Comparison of ENCODE assay signal across 27 mouse cellular contexts in the genomic region with DNA sequence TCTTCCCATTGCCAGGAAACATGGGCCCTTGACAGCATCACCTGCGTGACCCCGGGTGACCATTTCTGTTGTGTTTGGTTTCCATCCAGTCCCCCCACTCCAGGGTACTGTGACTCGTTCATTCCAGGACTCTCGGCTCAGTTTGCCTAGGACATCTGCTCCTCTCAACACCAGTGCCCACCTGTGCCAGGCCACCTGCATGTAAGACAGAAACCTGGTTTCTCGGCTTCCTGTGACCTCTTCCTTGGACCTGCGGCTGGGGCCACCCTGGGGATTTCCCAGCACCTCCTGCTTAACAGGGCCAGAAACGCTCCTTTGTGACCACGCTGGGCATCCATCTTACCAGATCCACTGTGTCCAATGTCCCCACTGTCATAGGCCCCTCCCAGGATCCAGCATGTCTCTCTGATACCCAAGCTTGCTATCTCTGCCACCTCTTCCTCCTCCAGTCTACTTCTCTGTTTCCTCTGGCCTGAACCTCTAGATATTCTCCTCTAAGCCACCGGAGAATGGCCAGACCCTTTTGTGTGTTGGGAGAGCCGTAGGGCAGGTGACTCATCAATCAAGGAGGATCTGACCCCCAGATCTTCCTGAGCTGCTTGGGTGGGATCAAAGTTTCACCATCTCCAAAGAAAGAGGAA. TPM values are rescaled to one million over a fixed set of nuclear protein-coding genes. Genes with fewer than 3 reads are reported as not detected.
A peak's percentile ranks its signal among the peaks of the same experiment; 100 is the strongest.
DNase-seq lines count a peak whose midpoint lies in the region; ATAC-seq lines count a peak whose summit lies in the region.
"Had no signal": no experiment of that assay in that cellular context is flagged by ENCODE, and none has a peak within 500 bp of the region (broad histone marks: within the 10 kb centered on the region; RNA-seq: fewer than 3 reads in every experiment).

No protein-coding gene starts in this region.

- no peak for ATAC-seq in liver, embryonic 13.5 days (ENCODE audit: low read depth)
- ATAC-seq in liver, embryonic 16.5 days (ENCODE audit: low read depth): no peak
- ATAC-seq: activated CD4-positive, CD25-positive, alpha-beta regulatory T cell, adult 4 months; forebrain, embryonic 13.5 days; hindbrain, postnatal 0 days; intestine, embryonic 15.5 days had no signal

- H3K4me3 ChIP-seq in liver, embryonic 13.5 days (replicated peaks): no peak overlapping the region
- H3K4me3 ChIP-seq in liver, embryonic 16.5 days (ENCODE audit: low read depth, low read length): no peak overlapping the region
- H3K4me3 ChIP-seq: forebrain, embryonic 13.5 days; hindbrain, embryonic 12.5 days; intestine, embryonic 15.5 days; lung, embryonic 15.5 days; neural tube, embryonic 13.5 days had no signal

- peaks cover 77% of the 10 kb centered on the region for H3K27me3 ChIP-seq in liver, embryonic 13.5 days
- peaks cover 51% of the 10 kb centered on the region for H3K27me3 ChIP-seq in liver, embryonic 16.5 days (ENCODE audit: control insufficient read depth, insufficient read depth, low read depth, low read length)

- peaks cover 81% of the 10 kb centered on the region for H3K4me1 ChIP-seq in liver, embryonic 13.5 days (replicated peaks)
- H3K4me1 ChIP-seq in liver, embryonic 16.5 days (ENCODE audit: control insufficient read depth, low read depth, low read length): peaks cover 54% of the 10 kb centered on the region

- no peak for DNase-seq in liver, embryonic 13.5 days
- no peak for DNase-seq in liver
- DNase-seq in thymus, postnatal 25 days: peak; percentile 45
- no peak for DNase-seq in thymus, postnatal 36 days
- no peak for DNase-seq in cerebellum, adult 8-10 months
- DNase-seq in layer of hippocampus, adult 9-10 months (ENCODE audit: low spot score): no peak
- DNase-seq: adrenal gland, adult 2 months; adrenal gland, postnatal 36 days; cerebellum, adult 18-20 months; cerebellum, postnatal 14 days; gastrocnemius, postnatal 10 days; heart, adult 11 months; heart, postnatal 36 days; kidney, postnatal 4 days; layer of hippocampus, postnatal 36 days; left cerebral cortex, postnatal 4 days; lung, postnatal 36 days had no signal

- peak overlapping the region; percentile 100 for H3K27ac ChIP-seq in liver, embryonic 13.5 days
- peak overlapping the region; percentile 37; the same call in 1 of the 2 replicates for H3K27ac ChIP-seq in liver, embryonic 16.5 days (ENCODE audit: low read length)
- H3K27ac ChIP-seq: forebrain, embryonic 13.5 days; hindbrain, embryonic 12.5 days; hindbrain, postnatal 0 days; intestine, embryonic 15.5 days; kidney, postnatal 0 days; lung, embryonic 15.5 days; neural tube, embryonic 13.5 days had no signal

- H3K36me3 ChIP-seq in liver, embryonic 13.5 days: no peaks in the 10 kb centered on the region
- no peaks in the 10 kb centered on the region for H3K36me3 ChIP-seq in liver, embryonic 16.5 days (ENCODE audit: control insufficient read depth, insufficient read depth)
- H3K36me3 ChIP-seq: hindbrain, embryonic 12.5 days; intestine, embryonic 15.5 days; lung, embryonic 15.5 days; neural tube, embryonic 13.5 days had no signal

- WGBS in liver, embryonic 13.5 days (ENCODE audit: insufficient replicate concordance): 61% methylated on average over 10 of the region's 10 CpGs
- WGBS in liver, embryonic 16.5 days (ENCODE audit: insufficient replicate concordance): 65% methylated on average over 10 of the region's 10 CpGs

- peak overlapping the region; percentile 70 for H3K9ac ChIP-seq in liver, embryonic 13.5 days
- peak overlapping the region; percentile 24; the same call in 1 of the 2 replicates for H3K9ac ChIP-seq in liver, embryonic 16.5 days (ENCODE audit: low read depth, low read length)
- H3K9ac ChIP-seq: forebrain, embryonic 13.5 days; hindbrain, embryonic 12.5 days; intestine, embryonic 15.5 days; lung, embryonic 15.5 days; neural tube, embryonic 13.5 days had no signal

- H3K9me3 ChIP-seq in liver, embryonic 13.5 days (replicated peaks): no peaks in the 10 kb centered on the region
- no peaks in the 10 kb centered on the region for H3K9me3 ChIP-seq in liver, embryonic 16.5 days (replicated peaks; ENCODE audit: control insufficient read depth, low read length)
- H3K9me3 ChIP-seq: forebrain, embryonic 13.5 days; hindbrain, embryonic 12.5 days; intestine, embryonic 15.5 days; lung, embryonic 15.5 days; neural tube, embryonic 13.5 days had no signal

- H3K4me2 ChIP-seq in liver, embryonic 13.5 days: peak overlapping the region; percentile 94; the same call in 1 of the 2 replicates
- no peak overlapping the region for H3K4me2 ChIP-seq in liver, embryonic 16.5 days (ENCODE audit: low read depth, low read length)
- H3K4me2 ChIP-seq: forebrain, embryonic 13.5 days; heart, embryonic 11.5 days; hindbrain, embryonic 12.5 days; intestine, embryonic 15.5 days; lung, embryonic 15.5 days; neural tube, embryonic 13.5 days had no signal

RNA-seq across cellular contexts. Expression of gene Cbfa2t3, which starts 19.1 kb away (rescaled TPM):
- polyA plus RNA-seq in liver, embryonic 13.5 days (2015; fragmentation: Nextera tagmentation; extraction: Ambion mirVana): 4.5 and 5.7 TPM in 2 replicates
- polyA plus RNA-seq in liver, embryonic 16.5 days (2015; fragmentation: Nextera tagmentation; extraction: Ambion mirVana): 3.1 and 3.3 TPM in 2 replicates

RNA-seq across cellular contexts. Expression of gene Acsf3, which starts 57.3 kb away (rescaled TPM):
- 7.9 and 8.5 TPM in 2 replicates for polyA plus RNA-seq in liver, embryonic 13.5 days (2015; fragmentation: Nextera tagmentation; extraction: Ambion mirVana)
- 9.1 and 10.3 TPM in 2 replicates for polyA plus RNA-seq in liver, embryonic 16.5 days (2015; fragmentation: Nextera tagmentation; extraction: Ambion mirVana)
